Mouse (Mus musculus) cerebellum, adult 2 months (tissue): Measurements from ENCODE around the gene Ube2d1. TPM values are rescaled to one million over a fixed set of nuclear protein-coding genes. Genes with fewer than 3 reads are reported as not detected.

Experiments used
- DNase-seq, 2 experiments: peaks; one replicate each; pipeline ENCODE4 v3.0.0; 2021
- H3K27ac ChIP-seq: fragments of 200-500 bp; 2 replicates; pipeline ENCODE4 v1.5.1; 2012; ENCODE audit warnings: low read length, control low read depth, inconsistent platforms; ENCODE audit not compliant: insufficient read depth
- H3K27me3 ChIP-seq: fragments of 200-500 bp; 2 replicates; pipeline ENCODE4 v1.6.1; 2012; ENCODE audit warnings: inconsistent platforms, mild to moderate bottlenecking, low read length, moderate library complexity; ENCODE audit not compliant: control insufficient read depth, insufficient read depth
- H3K4me1 ChIP-seq: fragments of 200-500 bp; 2 replicates; pipeline ENCODE4 v1.6.1; 2011; ENCODE audit warnings: low read length; ENCODE audit not compliant: control insufficient read depth, insufficient read depth
- H3K4me3 ChIP-seq: fragments of 200-500 bp; replicated peaks from 2 replicates; pipeline ENCODE3; 2011; ENCODE audit warnings: mild to moderate bottlenecking, low read depth, low read length, control low read depth; ENCODE audit not compliant: insufficient read depth
- CTCF ChIP-seq: fragments of 200-500 bp; IDR thresholded peaks from 2 replicates; pipeline ENCODE4 v1.5.1; 2011; ENCODE audit warnings: low read depth, mild to moderate bottlenecking, control low read depth, low read length, moderate library complexity, borderline replicate concordance; ENCODE audit not compliant: insufficient read depth
- POLR2A ChIP-seq: fragments of 200-500 bp; IDR thresholded peaks from 2 replicates; pipeline ENCODE4 v1.6.1; 2011; ENCODE audit warnings: low read length, control low read depth, borderline replicate concordance; ENCODE audit not compliant: insufficient read depth
- WGBS: fragments of 180-500 bp; shearing (Covaris S2); methylation state at CpG from one replicate; pipeline ENCODE4 v1.1.7; 2018; 5-methylcytosine and 5-hydroxymethylcytosine counted together
- polyA plus RNA-seq: library from polyadenylated mRNA; depleted of rRNA; stranded (reverse); fragments of >200 nt; gene quantifications from 2 replicates; pipeline ENCODE4 v1.2.3, GENCODE M21; 2012; rRNA removed

Ube2d1 gene
- polyA plus RNA-seq: 123 and 127 TPM in 2 replicates

- Histone ChIP-seq H3K27me3 (no peaks in the 10 kb centered on the region), H3K27ac (peak within 1 kb of the TSS; percentile 85), H3K4me3 (peak within 1 kb of the TSS; percentile 94), H3K4me1 (peaks cover 6% of the 10 kb centered on the region; the same call in 1 of the 2 replicates)
- DNase-seq: peak; percentile 93 to 95
- WGBS: under 1% methylated on average over 49 of the region's 50 CpGs
- TF ChIP-seq CTCF (peak; percentile 20; the same call in 1 of the 2 replicates), POLR2A (peak; percentile 74)
These were observed at the start of gene Ube2d1 for GRCm38 (mm10) chr10:71285126-71285580. Gene Ube2d1, minus strand, starts transcription at chr10:71285262.

DNA sequence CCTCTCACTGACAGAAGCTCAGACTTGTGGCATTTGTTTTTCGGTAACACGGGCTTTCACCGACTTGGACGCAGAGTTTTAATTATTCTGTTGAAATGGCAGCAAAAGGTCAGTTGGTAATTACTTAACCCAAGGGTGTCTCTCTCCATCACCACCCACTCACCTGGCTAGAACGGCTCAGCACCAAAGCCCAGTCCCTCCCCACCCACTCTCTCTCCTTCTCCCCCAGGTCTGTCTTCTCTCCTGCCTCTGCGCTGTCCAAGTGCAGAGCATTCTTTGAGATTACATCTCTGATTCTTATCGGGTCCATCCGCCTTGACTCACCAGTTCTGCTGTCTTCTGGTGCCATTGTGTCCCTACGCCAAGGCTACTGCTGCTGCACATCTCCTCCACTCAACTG is 47.8 kb upstream of the Ube2d1 start:
- TF ChIP-seq POLR2A (no peak), CTCF (no peak)
- no peaks in the 10 kb centered on the region for H3K4me1 ChIP-seq
- H3K27me3 ChIP-seq: no peaks in the 10 kb centered on the region
- no peak for DNase-seq
- no peak overlapping the region for H3K27ac ChIP-seq
- WGBS: 88% methylated on average over 9 of the region's 9 CpGs
- no peak overlapping the region for H3K4me3 ChIP-seq

- TF ChIP-seq POLR2A (no peak), CTCF (peak; percentile 39; the same call in 1 of the 2 replicates)
- Histone ChIP-seq H3K27ac (no peak overlapping the region), H3K27me3 (no peaks in the 10 kb centered on the region), H3K4me3 (no peak overlapping the region), H3K4me1 (no peaks in the 10 kb centered on the region)
- WGBS: 89% methylated on average over 4 of the region's 4 CpGs
- no peak for DNase-seq
These were observed 47.3 kb upstream of the Ube2d1 start for GRCm38 (mm10) chr10:71332376-71332775.

DNA sequence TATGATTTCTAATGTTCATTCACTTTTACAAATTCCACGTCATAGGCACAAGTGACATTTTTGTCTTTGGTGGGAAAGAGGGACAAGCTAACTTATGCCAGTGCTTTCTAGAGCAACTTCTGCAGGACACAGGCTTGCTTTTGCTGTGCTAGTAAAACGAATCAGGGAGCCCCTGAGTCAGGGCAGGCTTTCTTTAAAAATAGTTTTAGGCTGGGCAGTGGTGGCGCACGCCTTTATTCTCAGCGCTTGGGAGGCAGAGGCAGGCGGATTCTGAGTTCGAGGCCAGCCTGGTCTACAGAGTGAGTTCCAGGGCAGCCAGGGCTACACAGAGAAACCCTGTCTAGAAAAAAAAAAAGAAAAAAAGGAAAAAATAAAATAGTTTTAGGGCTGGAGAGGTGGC is 46.8 kb upstream of the Ube2d1 start:
- TF ChIP-seq CTCF: no peak
- no peak for TF ChIP-seq POLR2A
- no peaks in the 10 kb centered on the region for H3K4me1 ChIP-seq
- WGBS: 94% methylated on average over 7 of the region's 7 CpGs
- no peak overlapping the region for H3K4me3 ChIP-seq
- DNase-seq: no peak
- no peaks in the 10 kb centered on the region for H3K27me3 ChIP-seq
- no peak overlapping the region for H3K27ac ChIP-seq

DNA sequence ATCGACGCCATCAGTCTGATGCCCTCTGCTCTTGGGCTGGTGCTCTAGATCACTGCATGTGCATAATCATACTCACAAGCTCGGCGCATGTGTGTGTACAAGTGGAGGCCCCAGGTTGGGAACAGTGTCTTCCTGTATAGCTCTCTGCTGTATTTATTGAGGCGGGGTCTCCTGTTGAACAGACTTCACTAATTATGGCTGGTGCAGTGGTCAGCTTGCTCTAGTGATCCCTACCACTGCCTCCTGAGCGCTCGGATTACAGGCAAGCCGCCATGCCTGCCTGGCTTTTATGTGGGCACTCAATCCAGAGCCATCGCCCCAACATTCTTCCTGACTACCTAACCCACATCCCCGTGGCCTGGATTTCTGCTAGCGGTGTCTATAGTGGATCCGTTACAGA is 45.0 kb upstream of the Ube2d1 start:
- WGBS: 97% methylated on average over 12 of the region's 12 CpGs

GRCm38 (mm10) chr10:71329295-71329694 is 44.2 kb upstream of the Ube2d1 start:
- H3K27ac ChIP-seq: no peak overlapping the region
- no peak for DNase-seq
- no peaks in the 10 kb centered on the region for H3K4me1 ChIP-seq
- no peaks in the 10 kb centered on the region for H3K27me3 ChIP-seq
- TF ChIP-seq CTCF (no peak), POLR2A (no peak)
- WGBS: 89% methylated on average over 6 of the region's 6 CpGs
- no peak overlapping the region for H3K4me3 ChIP-seq

More for the DNA sequence above, 45.0 kb upstream of the Ube2d1 start:
- Histone ChIP-seq H3K27ac (no peak overlapping the region), H3K4me3 (no peak overlapping the region), H3K4me1 (no peaks in the 10 kb centered on the region), H3K27me3 (no peaks in the 10 kb centered on the region)
- DNase-seq: no peak
- TF ChIP-seq CTCF (no peak), POLR2A (no peak)

DNA sequence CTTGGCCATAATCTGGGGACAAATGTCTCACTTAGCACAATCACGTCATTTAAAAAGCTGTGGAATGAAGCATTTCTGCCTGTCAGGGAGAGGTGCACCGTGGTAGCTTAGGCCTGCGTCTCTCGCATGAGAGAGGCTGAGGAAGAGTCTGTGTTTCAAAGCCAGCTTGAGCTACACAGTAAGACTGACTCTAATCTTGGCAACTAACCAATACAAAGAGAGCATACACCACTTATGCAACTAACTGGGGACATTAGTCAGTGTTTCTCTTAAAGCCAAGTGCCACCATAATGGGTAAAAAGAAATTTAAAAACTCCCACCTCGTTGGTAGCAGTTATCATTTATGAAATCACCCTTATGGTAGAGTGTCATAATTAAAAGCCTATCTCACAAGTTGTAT is 43.8 kb upstream of the Ube2d1 start:
- H3K27ac ChIP-seq: no peak overlapping the region
- TF ChIP-seq CTCF (no peak), POLR2A (no peak)
- no peak for DNase-seq
- H3K27me3 ChIP-seq: no peaks in the 10 kb centered on the region
- H3K4me3 ChIP-seq: no peak overlapping the region
- H3K4me1 ChIP-seq: no peaks in the 10 kb centered on the region
- 67% methylated on average over 5 of the region's 5 CpGs for WGBS

GRCm38 (mm10) chr10:71328382-71328781 is 43.3 kb upstream of the Ube2d1 start:
- H3K27ac ChIP-seq: no peak overlapping the region
- no peaks in the 10 kb centered on the region for H3K27me3 ChIP-seq
- H3K4me1 ChIP-seq: no peaks in the 10 kb centered on the region
- WGBS: 74% methylated on average over 6 of the region's 6 CpGs
- TF ChIP-seq CTCF: no peak
- TF ChIP-seq POLR2A: no peak
- DNase-seq: no peak
- H3K4me3 ChIP-seq: no peak overlapping the region

- H3K27ac ChIP-seq: no peak overlapping the region
- no peaks in the 10 kb centered on the region for H3K27me3 ChIP-seq
- H3K4me3 ChIP-seq: no peak overlapping the region
- H3K4me1 ChIP-seq: no peaks in the 10 kb centered on the region
- DNase-seq: no peak
- TF ChIP-seq CTCF (no peak), POLR2A (no peak)
- 82% methylated on average over 10 of the region's 10 CpGs for WGBS
These were observed 42.3 kb upstream of the Ube2d1 start for GRCm38 (mm10) chr10:71327386-71327785.
